Mouse (Mus musculus) ES-E14 (cell line): Measurements from ENCODE around the gene Dars2.

Experiments
- HCFC1 ChIP-seq: IDR thresholded peaks from 2 replicates; pipeline ENCODE4 v1.6.1; 2012; ENCODE audit warnings: low read length, inconsistent platforms, borderline replicate concordance; ENCODE audit not compliant: insufficient read depth
- MAFK ChIP-seq: IDR thresholded peaks from 2 replicates; pipeline ENCODE4 v1.6.1; 2014; ENCODE audit warnings: mild to moderate bottlenecking, low read depth, low read length, inconsistent platforms; ENCODE audit not compliant: insufficient read depth
- ZC3H11A ChIP-seq: IDR thresholded peaks from 2 replicates; pipeline ENCODE4 v1.6.1; 2012; ENCODE audit warnings: low read depth, mild to moderate bottlenecking, inconsistent platforms, low read length, borderline replicate concordance

DNA sequence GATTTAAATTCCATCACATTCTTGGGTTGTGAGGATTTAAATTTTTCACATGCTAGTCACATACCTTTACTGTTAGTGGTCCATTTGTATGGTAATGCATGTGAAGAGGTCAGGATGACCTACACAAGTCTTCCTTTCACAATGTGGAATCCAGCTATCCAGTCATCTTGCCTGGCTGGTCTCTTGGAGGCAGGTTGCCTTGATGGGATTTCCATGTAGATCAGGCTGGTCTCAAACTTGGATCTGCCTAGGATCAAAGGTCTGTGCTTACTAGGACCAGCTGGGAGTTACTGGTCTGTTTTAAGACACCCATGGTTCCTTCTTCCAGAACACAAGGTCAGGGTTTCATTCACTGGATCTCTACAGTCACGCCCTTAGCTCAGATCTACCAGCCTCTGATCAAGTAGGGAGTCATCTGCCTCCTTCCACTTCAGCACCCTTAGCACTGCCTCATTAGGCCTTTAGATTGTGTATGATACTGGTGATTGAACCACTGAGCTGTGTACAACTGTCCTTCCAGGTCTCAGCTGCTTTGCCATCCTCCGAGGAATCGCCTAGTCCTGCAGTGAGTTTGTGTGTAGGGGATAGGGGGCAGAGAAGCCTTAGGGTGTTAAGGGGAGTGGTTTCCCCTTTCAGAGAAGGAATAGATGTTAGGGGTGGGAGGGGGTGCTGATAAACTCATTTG, 30.6 kb downstream of the Dars2 start:
- no peak for TF ChIP-seq HCFC1
- no peak for TF ChIP-seq MAFK
- TF ChIP-seq ZC3H11A, result no peak
